Mouse (Mus musculus) ES-Bruce4 (cell line): ENCODE results near the gene Lctl.

Source experiments
- EP300 ChIP-seq: IDR thresholded peaks from 2 replicates; pipeline ENCODE4 v1.6.1; 2011; ENCODE audit warnings: low read depth, low read length; ENCODE audit not compliant: insufficient read depth
- POLR2A ChIP-seq: IDR thresholded peaks from one replicate; pipeline ENCODE4 v1.8.1; 2011; ENCODE audit warnings: low read length; ENCODE audit not compliant: insufficient read depth

DNA sequence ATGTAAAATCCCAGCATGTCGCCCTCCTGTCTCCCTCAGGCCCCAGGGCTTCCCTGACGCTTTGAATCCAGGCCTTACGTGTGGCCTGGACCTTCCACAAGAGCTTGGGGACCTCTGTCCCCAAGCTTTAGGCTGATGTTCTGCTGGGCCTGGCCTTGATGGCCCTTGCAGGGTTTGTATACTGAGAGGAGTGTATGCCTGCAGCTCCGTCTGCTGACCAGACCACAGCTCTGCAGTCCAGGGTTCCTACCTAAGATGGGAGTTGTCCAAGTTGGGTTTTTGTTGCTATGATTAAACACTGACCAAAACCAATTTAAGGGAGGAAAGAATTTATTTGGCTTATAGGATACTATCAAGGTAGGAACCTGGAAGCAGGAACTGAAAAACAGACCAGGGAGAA, 18.7 kb upstream of the Lctl start:
- no peak for TF ChIP-seq POLR2A
- TF ChIP-seq EP300 = no peak
